Mouse (Mus musculus) cerebellum, adult 2 months (tissue): ENCODE results near the gene Kirrel3.

Experiments used
- CTCF ChIP-seq: fragments of 200-500 bp; IDR thresholded peaks from 2 replicates; pipeline ENCODE4 v1.5.1; 2011; ENCODE audit warnings: low read depth, mild to moderate bottlenecking, control low read depth, low read length, moderate library complexity, borderline replicate concordance; ENCODE audit not compliant: insufficient read depth
- POLR2A ChIP-seq: fragments of 200-500 bp; IDR thresholded peaks from 2 replicates; pipeline ENCODE4 v1.6.1; 2011; ENCODE audit warnings: low read length, control low read depth, borderline replicate concordance; ENCODE audit not compliant: insufficient read depth

DNA sequence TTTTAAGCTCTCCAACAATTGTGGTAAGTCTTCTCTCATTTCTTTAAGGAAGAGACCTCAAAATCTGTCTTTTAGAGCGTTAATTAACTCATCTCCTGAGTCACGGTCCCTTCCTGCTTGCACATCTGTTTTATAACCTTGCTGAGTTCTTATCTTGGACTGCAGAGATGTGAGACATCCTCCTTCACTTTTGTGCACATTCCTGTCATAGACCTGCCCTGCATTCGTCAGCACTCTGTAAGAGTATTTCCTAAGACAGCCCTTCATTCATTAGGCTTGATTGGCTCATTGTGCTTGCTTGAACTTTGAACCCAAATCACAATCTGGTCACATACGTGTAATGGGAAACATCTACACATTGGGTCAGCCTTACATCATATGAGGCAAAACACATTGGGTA is 114.6 kb downstream of the Kirrel3 start:
- no peak for TF ChIP-seq CTCF
- TF ChIP-seq POLR2A: no peak
